Mouse (Mus musculus) thymus, postnatal 4 days (tissue): Measurements from ENCODE around the gene Ror1.

Source experiments
- DNase-seq: peaks from one replicate; pipeline ENCODE4 v3.0.0; 2021

The Ror1 gene

DNA sequence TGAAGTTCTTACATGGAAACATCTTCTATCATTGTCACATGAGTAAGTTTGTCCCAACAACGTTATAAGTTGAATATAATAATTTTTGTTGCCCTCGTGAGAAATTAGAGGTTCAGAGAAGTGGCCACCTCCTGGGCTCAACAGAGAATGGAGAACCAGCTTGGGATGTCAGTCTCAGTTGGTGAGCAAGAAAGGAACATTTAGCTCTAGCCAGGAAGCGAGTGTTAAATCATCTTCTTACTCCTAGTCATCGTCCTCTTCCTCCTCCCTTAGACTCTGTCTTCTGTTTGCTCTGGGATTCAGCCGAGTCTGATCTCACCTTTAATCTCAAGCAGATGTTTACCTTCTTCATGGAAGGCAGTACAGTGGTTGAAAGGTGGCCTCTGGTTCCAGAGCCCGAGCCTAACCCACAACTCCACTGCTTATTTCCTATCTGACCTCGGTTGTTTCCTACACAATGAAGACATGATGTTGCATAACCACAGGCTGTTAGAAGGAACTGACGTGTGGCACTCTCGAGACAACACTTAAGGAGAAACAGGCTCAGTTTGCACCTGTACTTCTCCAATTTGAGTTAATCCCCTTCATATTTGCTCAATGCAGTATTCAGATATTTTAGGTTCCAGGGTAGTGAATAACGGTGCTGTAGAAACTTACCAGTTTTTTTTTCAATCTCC lies 175.6 kb downstream of the Ror1 start:
- no peak for DNase-seq

DNA sequence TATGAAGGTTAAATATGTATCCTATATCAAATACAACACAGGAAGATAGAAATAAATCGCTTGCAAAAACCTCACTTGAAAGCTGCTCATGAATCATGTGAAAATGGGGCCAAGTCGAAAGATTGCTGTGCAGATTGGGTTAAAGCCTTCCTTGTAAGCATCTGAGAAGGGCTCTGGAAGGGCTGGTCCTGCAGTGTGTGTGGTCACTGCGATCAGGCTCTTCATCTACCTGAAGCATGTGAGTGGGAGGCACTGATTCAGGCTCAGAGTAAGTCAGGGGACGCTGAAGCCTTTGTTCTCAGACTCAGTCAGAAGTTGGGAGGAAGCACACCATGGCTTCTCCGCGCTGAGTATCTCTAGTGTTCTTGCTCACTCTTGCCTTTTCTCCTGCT lies 176.1 kb downstream of the Ror1 start:
- no peak for DNase-seq

DNA sequence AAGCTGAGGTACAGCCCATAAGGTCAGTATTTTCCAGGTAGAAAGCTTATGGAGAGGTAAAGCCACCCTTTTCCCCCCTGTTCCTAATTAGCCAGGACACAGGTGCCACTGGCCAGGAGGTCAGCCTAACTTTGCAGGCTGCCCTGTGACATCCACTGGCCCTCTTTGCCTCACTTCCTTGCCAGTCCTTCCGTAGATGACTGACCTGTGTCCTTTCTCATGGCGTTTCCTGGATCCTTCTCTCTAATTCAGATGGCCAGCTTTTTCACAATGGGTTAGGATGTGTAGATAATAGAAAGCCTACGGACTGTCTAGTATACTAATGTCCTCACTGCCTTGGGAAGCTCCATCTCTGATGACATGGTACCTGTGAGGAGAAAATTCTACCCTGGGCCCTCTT lies 177.8 kb downstream of the Ror1 start:
- DNase-seq, result no peak

DNA sequence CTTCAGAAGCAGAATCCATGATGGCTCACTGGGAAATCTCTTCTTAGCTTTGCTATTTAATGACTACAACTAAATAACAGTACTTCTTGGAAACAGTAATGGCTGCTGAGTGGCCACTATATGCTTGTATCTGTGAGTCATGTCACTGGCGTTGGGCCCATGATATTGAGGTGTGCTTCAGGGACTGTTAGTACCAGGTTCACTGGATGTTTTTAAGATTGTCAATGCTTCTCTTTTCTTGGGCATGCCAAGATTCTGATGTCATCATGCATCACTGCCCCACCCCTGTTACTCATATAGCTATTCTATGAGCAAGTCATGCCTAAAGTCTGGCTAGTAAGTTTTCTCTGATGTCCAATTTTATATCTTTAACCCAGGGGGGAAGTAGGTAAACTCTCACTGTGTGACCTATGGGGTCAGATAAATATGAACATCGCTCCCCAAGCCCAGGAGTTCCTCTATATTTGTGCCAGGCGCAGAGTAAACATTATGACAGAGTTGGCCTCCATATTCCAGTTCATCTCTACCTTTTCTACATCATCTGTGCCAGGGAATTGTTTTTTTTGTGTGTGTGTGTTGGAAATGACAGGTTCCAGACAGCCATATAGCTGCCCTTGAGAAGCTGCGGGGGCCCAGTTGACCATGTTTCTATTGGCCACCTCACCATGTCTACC lies 178.4 kb downstream of the Ror1 start:
- DNase-seq, result no peak

DNA sequence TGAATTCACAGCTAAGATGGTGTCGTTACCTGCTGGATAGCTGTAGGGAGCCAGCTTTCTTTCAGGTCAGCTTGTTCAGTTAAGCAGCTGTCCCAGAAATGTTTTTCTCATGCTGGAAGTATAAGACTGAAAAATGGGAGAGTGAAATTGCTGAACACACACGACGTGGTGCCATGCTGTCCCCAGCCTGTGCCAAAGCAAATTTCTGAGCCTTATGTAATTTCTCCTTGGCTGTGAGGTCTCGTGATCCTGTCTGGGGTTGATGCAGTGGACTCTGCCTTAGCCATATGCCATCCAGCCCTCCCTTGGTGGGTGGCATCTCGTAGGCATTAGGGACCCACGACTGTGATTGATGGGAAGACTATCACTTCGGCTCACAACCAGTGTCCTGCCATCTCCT lies 180.9 kb downstream of the Ror1 start:
- no peak for DNase-seq

GRCm38 (mm10) chr4:100276970-100277369 lies 181.4 kb downstream of the Ror1 start:
- DNase-seq, result no peak

DNA sequence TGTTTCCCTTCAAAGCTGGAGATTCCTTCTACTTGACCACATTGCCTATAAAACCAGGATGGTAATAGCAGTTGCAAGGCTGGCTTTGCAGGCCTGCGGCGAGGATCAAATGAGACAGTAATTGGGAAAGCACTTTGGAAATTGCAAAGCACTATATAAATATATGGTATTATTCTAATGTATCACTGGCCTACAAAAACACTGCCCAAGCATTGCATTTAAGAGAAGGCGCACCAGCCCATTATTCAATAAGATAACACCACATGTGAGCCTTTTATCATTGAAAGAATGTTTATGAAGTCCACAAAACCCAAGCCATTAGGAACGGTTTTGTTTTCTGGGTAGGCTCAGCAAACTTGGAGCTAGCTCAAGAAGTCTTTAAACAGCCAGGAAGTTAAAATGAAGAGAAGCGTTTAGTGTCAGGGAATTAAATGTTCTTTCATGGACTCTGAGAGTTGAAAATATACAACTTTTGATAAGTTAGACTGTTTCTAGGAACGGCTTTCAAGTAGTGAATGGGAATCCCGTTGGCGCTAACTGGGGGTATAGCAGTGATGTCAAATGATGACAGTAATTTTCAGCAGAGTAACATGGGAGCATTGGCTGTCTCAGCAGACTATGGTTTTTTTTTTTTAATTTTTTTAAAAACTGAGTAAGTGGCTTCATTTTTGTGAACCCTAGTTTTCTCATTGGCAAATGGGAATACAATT lies 187.7 kb downstream of the Ror1 start:
- no peak for DNase-seq

- no peak for DNase-seq
These were observed 188.9 kb downstream of the Ror1 start for GRCm38 (mm10) chr4:100284528-100284927.

- no peak for DNase-seq
These were observed 190.5 kb downstream of the Ror1 start for GRCm38 (mm10) chr4:100286111-100286541.

DNA sequence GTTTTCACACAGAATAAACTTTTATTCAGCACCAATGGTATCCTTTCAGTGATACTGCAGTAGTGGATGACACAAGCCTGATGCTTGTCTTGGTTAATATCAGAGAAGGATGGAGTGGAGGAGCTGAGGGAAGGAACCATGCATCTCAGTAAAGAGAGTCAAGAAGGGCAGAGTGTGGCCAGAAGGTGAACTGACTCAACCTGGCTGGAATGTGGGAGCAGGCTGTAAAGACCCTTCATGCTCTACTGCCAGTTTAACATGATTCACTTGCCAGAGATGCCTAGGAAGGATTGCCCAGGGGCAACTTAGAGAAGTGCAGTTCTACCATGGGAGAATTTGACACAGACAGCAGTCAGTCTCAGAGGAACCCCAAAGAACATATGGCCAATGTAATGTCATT lies 191.2 kb downstream of the Ror1 start:
- DNase-seq, result no peak

DNA sequence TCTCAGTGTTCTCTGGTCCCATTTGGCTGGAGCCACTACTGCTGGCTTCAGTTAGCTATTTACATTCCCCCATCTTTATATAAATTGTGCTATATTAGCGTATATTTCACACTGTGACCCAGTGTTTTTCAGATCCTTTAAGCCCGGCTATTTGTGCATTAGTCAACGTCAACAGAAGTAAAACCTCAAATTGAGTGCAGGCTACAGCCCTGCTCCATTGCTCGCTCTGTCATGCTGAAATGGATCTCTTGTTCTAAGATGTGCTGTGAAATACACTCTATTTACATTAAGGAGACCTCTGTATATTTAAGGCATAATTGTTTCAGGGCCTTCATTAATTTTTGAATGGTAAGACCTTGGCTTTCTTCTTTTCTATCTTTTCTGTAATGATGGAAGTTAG lies 192.2 kb downstream of the Ror1 start:
- DNase-seq, result no peak

DNA sequence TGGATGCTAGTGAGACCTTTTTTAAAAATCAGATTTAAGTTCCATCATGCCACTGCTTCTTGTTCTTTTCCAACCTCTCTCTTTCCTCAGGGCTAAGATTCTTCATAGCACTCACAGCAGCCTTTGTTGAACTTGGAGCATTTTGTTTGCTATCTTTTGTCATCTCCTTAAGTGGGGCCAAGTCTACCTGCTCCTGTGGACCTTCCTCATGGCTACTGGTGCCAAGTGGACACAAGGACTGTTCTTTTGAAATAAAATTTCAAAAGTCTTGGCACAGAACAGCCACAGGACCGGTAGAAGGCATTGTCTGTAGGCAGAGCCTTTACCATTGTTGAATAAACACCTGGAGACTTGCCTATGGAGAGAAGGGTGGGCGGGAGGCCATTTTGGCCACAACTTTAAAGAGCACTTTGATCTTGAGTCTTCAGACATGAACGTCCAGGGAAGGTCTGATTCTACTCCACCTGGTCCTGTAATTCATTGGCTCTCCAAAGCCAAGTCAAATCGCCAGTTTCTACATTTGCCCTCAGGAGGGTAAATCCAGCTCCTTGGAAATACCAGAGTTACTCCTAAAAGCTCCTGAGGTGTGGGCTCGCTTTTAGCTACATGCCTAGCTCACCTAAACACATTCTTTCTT lies 195.5 kb downstream of the Ror1 start:
- no peak for DNase-seq

DNA sequence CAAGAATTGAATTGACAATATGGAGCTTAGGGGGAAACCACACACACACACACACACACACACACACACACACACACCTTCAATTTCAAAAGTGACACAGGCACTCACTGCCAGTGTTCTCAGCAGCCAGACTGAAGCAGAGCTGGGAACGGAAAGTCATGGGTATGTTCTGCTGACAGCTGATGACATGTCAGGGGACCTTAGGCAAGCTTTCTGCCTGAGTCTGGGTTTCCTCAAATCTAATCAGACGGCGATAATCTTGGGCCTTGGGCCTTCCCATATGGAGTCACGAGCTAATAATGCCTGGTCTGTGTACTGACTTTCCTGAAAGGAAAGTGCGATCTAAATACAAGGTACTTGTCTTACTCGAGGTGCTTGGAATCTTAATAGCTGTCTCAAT lies 202.1 kb downstream of the Ror1 start:
- no peak for DNase-seq

- DNase-seq, result no peak
These were observed 203.0 kb downstream of the Ror1 start for GRCm38 (mm10) chr4:100298566-100298965.

GRCm38 (mm10) chr4:100300171-100300570 lies 204.6 kb downstream of the Ror1 start:
- no peak for DNase-seq

- DNase-seq, result no peak
These were observed 205.8 kb downstream of the Ror1 start for GRCm38 (mm10) chr4:100301423-100301822.

DNA sequence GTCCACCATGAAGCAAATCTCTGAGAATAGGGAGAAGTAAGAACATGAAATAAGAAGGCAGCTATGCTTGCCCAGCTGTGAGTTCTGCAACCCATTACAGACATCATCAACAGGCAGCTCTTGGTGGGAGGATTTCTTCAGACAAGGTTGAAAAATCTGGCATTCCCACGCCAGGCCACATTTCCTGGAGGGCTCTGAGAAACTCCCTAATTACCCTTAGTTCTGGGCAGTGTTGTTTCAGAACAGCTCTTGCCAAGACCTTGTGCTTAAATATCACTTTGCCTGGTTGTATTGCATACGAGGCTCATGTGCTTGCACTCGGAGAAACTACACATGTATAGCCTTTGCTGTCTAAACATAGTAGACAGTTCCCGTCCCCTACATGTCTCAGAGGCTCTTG lies 211.8 kb downstream of the Ror1 start:
- no peak for DNase-seq

DNA sequence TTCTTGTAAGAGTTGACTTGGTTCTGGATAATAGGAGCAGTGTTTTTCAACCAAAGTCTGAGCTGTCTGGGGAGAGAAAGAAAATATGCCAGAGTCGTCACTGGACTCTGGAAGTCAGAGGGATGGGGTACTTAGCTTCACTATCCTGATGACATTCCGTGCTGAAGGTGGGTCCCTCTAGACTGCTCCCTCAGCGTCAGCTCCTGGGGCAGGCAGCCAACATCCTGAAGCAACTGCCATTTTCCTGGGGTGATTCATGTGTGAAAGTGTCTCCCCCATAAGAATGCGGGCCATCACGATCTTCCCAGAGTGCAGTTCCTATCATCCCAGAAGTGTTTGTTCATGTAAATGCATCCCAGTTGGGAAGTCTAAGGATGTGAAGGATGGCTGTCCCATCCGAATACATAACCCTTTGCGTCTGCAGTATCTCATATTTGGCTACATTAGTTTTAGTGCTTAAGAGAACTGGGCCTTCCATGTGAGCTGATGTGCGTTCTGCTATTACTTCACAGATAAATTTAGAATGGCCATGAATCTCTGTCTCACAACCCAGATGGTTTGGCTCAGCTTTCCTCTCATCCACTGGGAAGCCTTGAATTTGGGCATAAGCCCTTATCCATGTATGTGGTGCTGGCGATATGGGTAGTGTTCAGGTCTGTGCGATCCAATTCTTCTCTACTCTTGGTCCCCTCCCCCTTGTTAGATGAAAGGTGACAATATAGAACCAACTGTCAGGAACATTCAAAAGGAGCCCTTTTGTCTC lies 216.4 kb downstream of the Ror1 start:
- DNase-seq, result no peak

DNA sequence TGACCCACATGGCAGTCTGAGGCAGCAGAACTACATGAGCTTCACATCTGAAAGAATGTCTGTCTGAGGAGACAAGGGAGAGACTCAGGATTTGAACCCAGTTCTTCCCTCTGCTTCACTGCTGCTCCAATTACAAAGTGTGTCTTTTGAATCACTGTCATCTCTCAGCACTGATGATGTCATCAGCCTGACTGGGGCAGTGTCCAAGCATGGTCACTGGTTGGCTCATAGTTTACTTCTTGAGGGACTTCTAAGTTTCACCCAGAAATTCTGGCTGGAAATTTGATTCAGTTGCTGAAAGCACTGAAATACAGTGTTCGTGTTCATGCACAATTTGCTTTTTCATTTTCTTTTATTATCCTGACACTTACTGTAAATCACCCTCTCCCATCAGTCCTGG lies 219.5 kb downstream of the Ror1 start:
- no peak for DNase-seq

GRCm38 (mm10) chr4:100321758-100322157 lies 226.2 kb downstream of the Ror1 start:
- no peak for DNase-seq

DNA sequence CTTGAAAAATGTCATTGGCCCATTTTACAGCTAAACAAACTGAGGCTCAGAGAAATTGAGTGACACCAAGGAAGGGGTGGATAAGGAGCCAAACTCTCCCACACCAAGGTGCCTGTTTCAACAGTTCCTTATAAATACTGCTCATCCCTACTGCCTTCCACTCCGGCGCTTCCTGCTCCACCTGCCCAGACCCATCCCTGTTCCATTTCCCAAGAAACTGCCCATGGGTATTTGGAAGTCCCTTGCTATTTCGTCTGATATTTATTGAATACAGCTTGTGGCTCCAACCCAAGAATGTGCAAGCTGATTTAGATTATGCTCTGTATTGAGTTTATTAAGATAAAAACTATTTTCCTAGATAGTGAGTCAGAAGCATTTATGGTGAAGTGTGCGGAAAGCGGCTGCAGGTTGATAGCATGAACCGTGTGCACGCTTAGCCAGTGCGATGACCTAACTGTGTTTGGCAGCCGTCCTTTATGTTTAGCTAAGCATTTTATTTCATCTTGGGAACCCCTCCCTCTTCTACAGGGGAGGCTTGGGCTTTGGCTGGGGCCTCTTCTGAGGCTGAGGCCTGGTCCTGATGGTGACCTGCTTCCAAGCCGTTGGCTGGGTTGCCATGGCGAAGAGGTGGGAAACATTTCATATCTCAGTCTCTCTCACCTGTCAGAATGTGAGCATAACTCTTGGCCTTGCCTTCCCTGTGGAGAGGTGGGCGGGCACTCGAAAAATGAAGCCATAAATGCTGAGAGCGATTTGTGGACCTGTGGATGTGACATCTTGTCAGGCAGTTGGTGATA lies 229.3 kb downstream of the Ror1 start:
- no peak for DNase-seq

DNA sequence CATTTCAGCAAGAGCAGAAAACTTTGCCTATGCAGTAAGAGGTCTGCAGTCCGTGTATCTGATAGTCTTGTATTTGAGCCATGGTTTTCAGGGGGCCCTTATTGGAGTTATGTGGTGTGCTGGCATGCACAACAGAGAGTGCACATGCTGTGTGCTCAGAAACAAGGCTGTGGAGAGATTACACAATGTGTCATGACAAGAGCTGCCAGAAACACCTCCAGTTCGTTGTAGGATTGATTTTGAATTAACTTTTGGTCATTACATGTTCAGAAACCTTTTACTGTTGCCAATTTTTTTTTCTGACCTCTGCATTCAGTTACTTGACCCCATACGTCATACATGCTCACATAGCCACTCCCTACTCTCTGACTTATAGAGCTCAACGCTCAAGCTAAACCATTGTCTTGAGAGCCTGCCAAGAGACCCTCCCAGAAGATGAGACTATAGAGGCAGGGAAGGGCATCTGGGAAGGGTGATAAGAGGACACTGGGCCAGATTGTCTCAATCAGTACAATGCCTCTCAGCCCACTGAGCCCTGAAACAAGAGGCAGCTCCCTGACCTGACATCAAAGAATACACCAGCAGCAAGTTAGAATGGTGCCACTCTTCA lies 232.9 kb downstream of the Ror1 start:
- no peak for DNase-seq
